Mouse (Mus musculus) adipose tissue, adult 10 weeks (tissue): ENCODE data around the gene Upf1. TPM values are rescaled to one million over a fixed set of nuclear protein-coding genes. Genes with fewer than 3 reads are reported as not detected.

Experiments used
- polyA plus RNA-seq: library from polyadenylated mRNA; stranded (reverse); fragments of 350-450 nt; fragmentation: Illumina TruSeq; extraction: RNeasy Lipid Tissue Mini Kit (QIAGEN cat#74804); gene quantifications from one replicate; pipeline ENCODE4 v1.2.3, GENCODE M21; 2014; ENCODE audit warnings: low read depth, low replicate concordance

Upf1 gene
- polyA plus RNA-seq, result 31.4 TPM

DNA sequence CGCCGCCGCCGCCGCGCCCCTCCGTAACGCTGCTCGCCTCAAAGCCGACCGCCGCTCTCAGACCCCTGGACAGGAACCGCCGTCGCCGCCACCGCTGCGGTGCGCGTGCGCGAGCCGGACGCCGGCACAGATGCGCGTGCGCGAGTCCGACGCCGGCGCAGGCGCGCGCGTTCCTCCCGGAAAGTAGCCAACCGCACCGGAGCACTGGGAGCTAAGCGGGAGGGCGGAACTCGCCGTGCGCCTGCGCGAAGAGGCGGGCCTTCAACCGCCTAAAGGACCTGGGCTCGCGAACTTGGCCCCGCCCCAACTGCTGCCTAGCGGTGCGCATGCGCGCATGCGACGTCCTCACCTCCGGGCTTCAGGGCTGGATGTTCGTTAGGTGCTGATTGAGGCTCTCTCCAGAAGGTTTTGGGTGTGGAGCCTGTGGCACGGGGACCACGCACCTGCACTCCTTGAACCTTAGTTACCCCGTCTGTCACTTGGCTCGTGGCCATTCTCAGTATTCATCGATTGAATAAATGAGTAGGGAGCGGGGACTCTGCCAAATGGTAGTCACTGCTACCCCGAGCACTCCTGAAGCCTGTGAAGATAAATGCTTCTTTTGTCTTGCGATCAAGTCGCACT is at the start of gene Upf1:
Upf1 (minus strand) TSS at position 85 of the 624 bp plus-strand sequence.

GRCm38 (mm10) chr8:70373397-70374317 is 20.6 kb upstream of the Upf1 start, which contains the start of gene Comp:
Gene Comp (plus strand): TSS chr8:70373558.

GRCm38 (mm10) chr8:70329124-70329834 is 23.8 kb downstream of the Upf1 start, which contains the start of gene Gdf1:
Gene Gdf1 (plus strand): TSS chr8:70329817.

DNA sequence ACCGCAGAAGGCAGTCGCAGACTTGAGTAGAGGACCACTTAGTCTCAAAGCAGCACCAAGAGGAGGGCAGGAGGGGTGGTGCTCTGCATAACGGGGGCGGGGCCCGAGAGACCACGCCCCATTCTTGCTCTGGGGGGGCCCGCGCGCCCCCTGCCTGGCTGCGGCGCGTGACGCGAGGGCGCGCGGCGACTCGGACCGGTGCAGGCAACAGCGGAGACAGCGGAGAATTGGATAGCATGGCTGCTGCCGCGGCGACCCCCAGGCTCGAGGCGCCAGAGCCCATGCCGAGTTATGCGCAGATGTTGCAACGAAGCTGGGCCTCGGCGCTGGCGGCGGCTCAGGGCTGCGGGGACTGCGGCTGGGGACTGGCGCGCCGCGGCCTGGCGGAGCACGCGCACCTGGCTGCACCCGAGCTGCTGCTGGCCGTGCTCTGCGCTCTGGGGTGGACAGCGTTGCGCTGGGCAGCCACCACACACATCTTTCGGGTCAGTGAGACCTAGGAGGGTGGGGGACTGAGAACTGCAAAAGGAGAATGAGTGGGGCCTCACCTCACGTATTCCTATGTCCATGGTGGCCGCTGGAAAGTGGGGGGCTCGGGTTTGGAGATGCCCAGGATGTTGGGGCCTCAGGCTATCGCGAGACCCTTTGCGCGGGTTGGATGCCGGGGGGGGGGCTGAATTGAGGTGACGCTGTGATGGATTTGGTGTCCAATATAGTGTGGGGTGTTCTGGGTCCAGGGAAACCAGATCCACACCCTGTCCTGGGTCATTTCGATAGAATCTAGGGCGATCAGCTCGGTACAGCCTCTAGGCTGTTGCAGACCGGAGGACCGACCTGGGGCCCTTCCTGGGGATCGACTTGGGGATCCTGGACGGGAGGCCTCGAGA is 37.2 kb downstream of the Upf1 start, which contains the start of gene Cers1:
Cers1 (plus strand) TSS at position 152 of the 887 bp plus-strand sequence.

DNA sequence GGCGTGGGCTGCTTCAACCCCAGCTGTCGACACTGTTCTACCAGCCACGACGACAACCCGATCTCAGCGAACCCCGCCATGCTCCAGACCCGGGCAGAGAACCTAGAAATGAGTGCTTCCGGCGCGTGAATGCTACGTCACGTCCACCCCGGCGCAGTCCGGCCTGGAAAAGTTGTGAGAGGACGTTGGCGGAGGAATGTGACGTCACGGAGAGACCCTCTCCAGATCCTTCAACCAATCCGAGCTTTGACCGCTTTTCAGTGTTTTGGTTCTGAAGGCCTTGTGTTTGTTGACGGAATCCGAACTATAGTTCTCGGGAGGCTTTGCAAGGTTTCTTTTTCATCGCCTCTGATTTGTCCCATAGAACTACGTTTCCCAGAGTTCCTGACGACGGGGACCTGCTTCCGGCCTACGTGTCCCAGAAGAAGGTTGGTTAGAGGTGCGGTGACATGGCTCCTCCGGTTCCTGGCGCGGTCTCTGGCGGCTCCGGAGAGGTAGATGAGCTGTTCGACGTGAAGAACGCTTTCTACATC is 50.7 kb downstream of the Upf1 start, which contains the start of the genes Ddx49 and Cope:
Ddx49 (minus strand) TSS at position 132 of the 533 bp plus-strand sequence.
Cope (plus strand) TSS at position 161 of the 533 bp plus-strand sequence.

DNA sequence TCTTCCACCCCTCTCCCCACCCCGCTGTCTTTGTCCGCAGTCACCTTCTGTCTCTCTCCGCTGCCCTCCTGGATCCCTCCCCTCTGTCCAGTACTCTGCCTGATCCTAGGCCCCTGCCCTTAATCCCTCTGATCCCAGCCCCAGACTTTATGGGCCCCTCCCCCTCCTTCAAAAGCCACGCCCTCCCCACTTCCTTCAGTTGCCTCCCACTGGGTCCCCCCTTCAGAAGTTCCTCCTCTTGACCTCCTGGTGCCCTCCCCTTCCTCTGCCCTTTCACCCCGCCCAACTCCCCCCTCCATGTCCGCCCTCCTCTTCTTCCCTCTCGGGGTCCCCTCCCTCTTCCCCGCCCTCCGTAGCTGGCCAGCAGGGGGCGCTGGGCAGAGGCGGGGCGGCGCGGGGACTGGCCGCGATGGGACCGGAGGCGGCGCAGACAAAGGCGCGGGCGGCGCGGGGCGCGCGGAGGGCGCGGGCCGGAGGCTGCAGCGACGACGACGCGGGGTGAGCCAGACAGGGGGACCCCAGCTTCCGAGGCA is 70.4 kb downstream of the Upf1 start, which contains the start of gene Homer3:
Homer3 (plus strand) TSS at position 225 of the 533 bp plus-strand sequence.

Other genes starting within 250 kb of the Upf1 start
- gene Ncan, start 232.4 kb downstream of the Upf1 start, polyA plus RNA-seq, result 0.21 TPM
- 17.3 TPM for gene Nr2c2ap, start 221.9 kb downstream of the Upf1 start, polyA plus RNA-seq
- gene Rfxank, start 214.1 kb downstream of the Upf1 start, polyA plus RNA-seq, result 13.1 TPM
- 57.0 TPM for gene Borcs8, start 213.8 kb downstream of the Upf1 start, polyA plus RNA-seq
- 0.40 TPM for gene Mef2b, start 213.6 kb downstream of the Upf1 start, polyA plus RNA-seq
- gene Tmem161a, start 180.9 kb downstream of the Upf1 start, polyA plus RNA-seq, result 44.5 TPM
- 28.3 TPM for gene Slc25a42, start 141.0 kb downstream of the Upf1 start, polyA plus RNA-seq
- 30.9 TPM for gene Sugp2, start 119.1 kb downstream of the Upf1 start, polyA plus RNA-seq
- gene Armc6, start 118.8 kb downstream of the Upf1 start, polyA plus RNA-seq, result 7.3 TPM
- gene Homer3, start 70.5 kb downstream of the Upf1 start, polyA plus RNA-seq, result 43.4 TPM
- gene Ddx49, start 50.8 kb downstream of the Upf1 start, polyA plus RNA-seq, result 40.2 TPM
- 186 TPM for gene Cope, start 50.8 kb downstream of the Upf1 start, polyA plus RNA-seq
- 0.63 TPM for gene Cers1, start 37.5 kb downstream of the Upf1 start, polyA plus RNA-seq
- 0.31 TPM for gene Gdf1, start 23.5 kb downstream of the Upf1 start, polyA plus RNA-seq
- gene Comp, start 20.3 kb upstream of the Upf1 start, polyA plus RNA-seq, result 6.3 TPM
- gene Crtc1, start 86.3 kb upstream of the Upf1 start, polyA plus RNA-seq, result 15.7 TPM
- gene Klhl26, start 123.7 kb upstream of the Upf1 start, polyA plus RNA-seq, result 20.7 TPM
- 0.74 TPM for gene Tmem59l, start 134.1 kb upstream of the Upf1 start, polyA plus RNA-seq
- gene Crlf1, start 139.9 kb upstream of the Upf1 start, polyA plus RNA-seq, result 2.1 TPM
- gene Rex1bd, start 153.5 kb upstream of the Upf1 start, polyA plus RNA-seq, result 92.5 TPM
- 1,821 TPM for gene Uba52, start 157.5 kb upstream of the Upf1 start, polyA plus RNA-seq
- gene Fkbp8, start 174.4 kb upstream of the Upf1 start, polyA plus RNA-seq, result 255 TPM
- gene Kxd1, start 174.7 kb upstream of the Upf1 start, polyA plus RNA-seq, result 67.9 TPM
- gene Ell, start 186.2 kb upstream of the Upf1 start, polyA plus RNA-seq, result 20.8 TPM
- 351 TPM for gene Isyna1, start 241.1 kb upstream of the Upf1 start, polyA plus RNA-seq